Mouse (Mus musculus): ENCODE data around the gene Rubcnl.

Rubcnl gene

GRCm38 (mm10) chr14:75015856-75016714, at the start of gene Rubcnl:
Gene Rubcnl (plus strand): TSS chr14:75016027.
- DNase-seq (ENCODE audit: low spot score) = peak; percentile 81

GRCm38 (mm10) chr14:74972216-74972615, 43.6 kb upstream of the Rubcnl start:
- DNase-seq (ENCODE audit: low spot score) = no peak

GRCm38 (mm10) chr14:74972687-74973086, 43.1 kb upstream of the Rubcnl start:
- no peak for DNase-seq (ENCODE audit: low spot score)

- DNase-seq (ENCODE audit: low spot score) = no peak
Observed at GRCm38 (mm10) chr14:74974136-74974651, 41.6 kb upstream of the Rubcnl start.

- DNase-seq (ENCODE audit: low spot score) = no peak
Observed at GRCm38 (mm10) chr14:74976972-74977371, 38.9 kb upstream of the Rubcnl start.

- no peak for DNase-seq (ENCODE audit: low spot score)
Observed at GRCm38 (mm10) chr14:74981016-74981415, 34.8 kb upstream of the Rubcnl start.

GRCm38 (mm10) chr14:74983079-74983478, 32.7 kb upstream of the Rubcnl start:
- DNase-seq (ENCODE audit: low spot score) = no peak

- DNase-seq (ENCODE audit: low spot score) = no peak
Observed at GRCm38 (mm10) chr14:74984817-74985391, 30.9 kb upstream of the Rubcnl start.

GRCm38 (mm10) chr14:74985658-74986057, 30.2 kb upstream of the Rubcnl start:
- DNase-seq (ENCODE audit: low spot score) = no peak

- DNase-seq (ENCODE audit: low spot score) = no peak
Observed at GRCm38 (mm10) chr14:74986527-74986926, 29.3 kb upstream of the Rubcnl start.

- no peak for DNase-seq (ENCODE audit: low spot score)
Observed at GRCm38 (mm10) chr14:74989322-74989721, 26.5 kb upstream of the Rubcnl start.

- no peak for DNase-seq (ENCODE audit: low spot score)
Observed at GRCm38 (mm10) chr14:74989909-74990308, 25.9 kb upstream of the Rubcnl start.

- peak; percentile 72 for DNase-seq (ENCODE audit: low spot score)
Observed at GRCm38 (mm10) chr14:74990504-74990903, 25.3 kb upstream of the Rubcnl start.

- DNase-seq (ENCODE audit: low spot score) = no peak
Observed at GRCm38 (mm10) chr14:74996556-74996955, 19.3 kb upstream of the Rubcnl start.

- DNase-seq (ENCODE audit: low spot score) = peak; percentile 38
Observed at GRCm38 (mm10) chr14:74997041-74997440, 18.8 kb upstream of the Rubcnl start.

- no peak for DNase-seq (ENCODE audit: low spot score)
Observed at GRCm38 (mm10) chr14:75001364-75001763, 14.5 kb upstream of the Rubcnl start.

GRCm38 (mm10) chr14:75003356-75003755, 12.5 kb upstream of the Rubcnl start:
- peak; percentile 39 for DNase-seq (ENCODE audit: low spot score)

GRCm38 (mm10) chr14:75005478-75006199, 10.2 kb upstream of the Rubcnl start:
- DNase-seq (ENCODE audit: low spot score) = no peak

- DNase-seq (ENCODE audit: low spot score) = no peak
Observed at GRCm38 (mm10) chr14:75010346-75010745, 5.5 kb upstream of the Rubcnl start.

GRCm38 (mm10) chr14:75010986-75011655, 4.7 kb upstream of the Rubcnl start:
- DNase-seq (ENCODE audit: low spot score) = no peak

- no peak for DNase-seq (ENCODE audit: low spot score)
Observed at GRCm38 (mm10) chr14:75016715-75017020, 841 bp downstream of the Rubcnl start.

- no peak for DNase-seq (ENCODE audit: low spot score)
Observed at GRCm38 (mm10) chr14:75017277-75017676, 1.4 kb downstream of the Rubcnl start.
